Mouse (Mus musculus): ENCODE results near the gene Pmm1. TPM values are rescaled to one million over a fixed set of nuclear protein-coding genes. Genes with fewer than 3 reads are reported as not detected.
"Not testable (repeated sequence)": the region's sequence is repeated elsewhere in the genome, so short reads cannot be mapped to it uniquely, and the experiment has no call there.

Gene Pmm1
- polyA plus RNA-seq, 1 experiment from 2014 or later: 107 TPM

DNA sequence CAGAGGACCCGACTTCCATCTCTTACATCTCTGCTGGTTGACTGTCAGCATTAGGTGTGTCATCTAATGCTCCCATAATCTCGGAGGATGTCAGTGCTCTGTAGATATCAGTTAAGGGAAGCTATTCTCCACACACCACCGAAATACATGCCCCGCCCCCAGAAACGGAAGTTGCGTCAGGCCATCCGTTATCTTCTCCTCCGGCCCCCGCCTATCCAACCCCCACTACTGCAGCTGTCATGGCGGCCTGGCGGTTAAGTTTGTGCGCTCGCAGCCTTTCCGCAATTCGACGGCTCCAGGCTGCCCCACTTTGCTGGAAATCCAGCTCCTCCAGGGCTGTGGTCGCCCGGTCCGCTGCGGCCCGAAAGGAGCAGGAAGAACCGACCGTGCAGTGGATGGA is 19.6 kb upstream of the Pmm1 start, which contains the start of gene 1700029P11Rik:
Gene 1700029P11Rik, plus strand, starts transcription at position 220 of the 400 bp plus-strand sequence.
- Histone ChIP-seq H3K27ac (ENCODE audit: low read length) (no peak within 1 kb of the TSS), H3K27me3 (ENCODE audit: control insufficient read depth, insufficient read depth, low read depth, low read length) (no peaks in the 10 kb centered on the region), H3K9me3 (replicated peaks; ENCODE audit: control insufficient read depth, low read length, poor library complexity, severe bottlenecking) (no peaks in the 10 kb centered on the region), H3K36me3 (ENCODE audit: control insufficient read depth, insufficient read depth, low read length) (no peaks in the 10 kb centered on the region), H3K9ac (ENCODE audit: low read depth, low read length) (no peak within 1 kb of the TSS), H3K4me1 (ENCODE audit: control insufficient read depth, insufficient read depth, low read length) (no peaks in the 10 kb centered on the region), H3K4me2 (ENCODE audit: low read length) (no peak within 1 kb of the TSS), H3K4me3 (ENCODE audit: low read depth, low read length) (no peak within 1 kb of the TSS)
- ATAC-seq: no peak
- WGBS: 96% methylated on average over 23 of the region's 23 CpGs

DNA sequence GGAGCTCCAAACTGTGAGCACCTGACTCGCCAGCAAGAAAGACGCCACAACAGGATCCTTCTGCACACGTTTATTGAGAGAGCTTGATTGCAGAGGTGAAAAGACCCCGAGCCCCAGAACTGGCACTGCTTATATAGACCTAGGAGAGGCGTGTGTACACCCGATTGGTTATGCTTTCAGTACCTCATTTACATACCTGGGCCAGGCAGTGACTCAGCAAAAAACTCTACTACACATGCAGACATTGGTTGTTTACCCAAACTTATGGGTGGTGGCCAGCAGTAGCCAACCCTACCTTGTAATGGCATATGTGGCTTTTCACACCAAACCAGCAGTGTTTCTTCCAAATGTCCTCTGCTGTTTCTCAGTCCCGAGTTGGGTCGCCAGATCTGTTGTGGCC is 14.4 kb upstream of the Pmm1 start:
- H3K4me2 ChIP-seq (ENCODE audit: low read length); H3K36me3 ChIP-seq (ENCODE audit: control insufficient read depth, insufficient read depth, low read length); H3K27me3 ChIP-seq (ENCODE audit: control insufficient read depth, insufficient read depth, low read depth, low read length); H3K27ac ChIP-seq (ENCODE audit: low read length); H3K4me1 ChIP-seq (ENCODE audit: control insufficient read depth, insufficient read depth, low read length); H3K9me3 ChIP-seq (replicated peaks; ENCODE audit: control insufficient read depth, low read length, poor library complexity, severe bottlenecking); ATAC-seq; H3K9ac ChIP-seq (ENCODE audit: low read depth, low read length); H3K4me3 ChIP-seq (ENCODE audit: low read depth, low read length): not testable (repeated sequence)
- 93% methylated on average over 8 of the region's 8 CpGs for WGBS

DNA sequence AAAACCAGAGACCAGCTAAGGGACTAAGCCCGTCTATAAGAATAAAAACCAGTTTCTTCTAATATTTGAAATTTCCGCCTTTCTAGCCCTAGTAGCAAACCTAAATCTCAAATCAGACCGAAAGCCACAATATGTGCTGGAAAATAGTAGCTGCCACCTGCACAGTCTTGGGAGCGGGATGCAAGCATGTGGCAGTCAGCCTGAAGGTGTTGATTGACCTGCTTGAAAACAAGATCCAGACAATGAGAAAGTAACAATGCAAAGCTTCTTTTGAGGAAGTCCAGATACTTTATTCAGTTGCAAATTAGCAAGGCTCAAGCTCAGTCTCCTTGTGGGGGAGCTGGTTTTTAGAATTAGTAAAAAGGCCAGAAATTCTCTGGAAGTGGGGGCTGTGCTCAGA is 9.8 kb upstream of the Pmm1 start:
- H3K9ac ChIP-seq (ENCODE audit: low read depth, low read length); ATAC-seq; H3K27me3 ChIP-seq (ENCODE audit: control insufficient read depth, insufficient read depth, low read depth, low read length); H3K4me3 ChIP-seq (ENCODE audit: low read depth, low read length); H3K4me1 ChIP-seq (ENCODE audit: control insufficient read depth, insufficient read depth, low read length); H3K27ac ChIP-seq (ENCODE audit: low read length); H3K9me3 ChIP-seq (replicated peaks; ENCODE audit: control insufficient read depth, low read length, poor library complexity, severe bottlenecking); H3K36me3 ChIP-seq (ENCODE audit: control insufficient read depth, insufficient read depth, low read length); H3K4me2 ChIP-seq (ENCODE audit: low read length): not testable (repeated sequence)
- 76% methylated on average over 4 of the region's 4 CpGs for WGBS

DNA sequence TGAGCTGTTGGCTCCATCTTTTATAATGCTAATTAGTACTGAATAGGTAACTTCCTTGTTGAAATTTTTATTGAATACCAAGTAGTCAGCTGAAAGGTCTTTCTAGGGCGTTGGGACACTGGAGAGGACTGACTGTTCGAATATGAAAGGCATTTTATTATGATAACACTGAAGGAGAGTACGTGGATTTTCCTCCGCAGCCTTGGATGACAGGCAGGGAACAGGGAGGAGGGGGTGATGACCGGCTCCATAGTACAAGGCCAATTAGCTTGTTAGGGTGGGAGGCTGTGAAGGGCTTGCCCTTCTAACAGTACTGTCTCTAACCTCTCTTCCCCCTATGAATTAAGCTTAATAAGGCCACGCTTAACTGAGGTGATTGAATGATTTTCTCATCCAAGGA is 8.9 kb upstream of the Pmm1 start:
- H3K4me3 ChIP-seq (ENCODE audit: low read depth, low read length); H3K36me3 ChIP-seq (ENCODE audit: control insufficient read depth, insufficient read depth, low read length); ATAC-seq; H3K27me3 ChIP-seq (ENCODE audit: control insufficient read depth, insufficient read depth, low read depth, low read length); H3K27ac ChIP-seq (ENCODE audit: low read length); H3K9ac ChIP-seq (ENCODE audit: low read depth, low read length); H3K9me3 ChIP-seq (replicated peaks; ENCODE audit: control insufficient read depth, low read length, poor library complexity, severe bottlenecking); H3K4me1 ChIP-seq (ENCODE audit: control insufficient read depth, insufficient read depth, low read length); H3K4me2 ChIP-seq (ENCODE audit: low read length): not testable (repeated sequence)
- WGBS: 67% methylated on average over 6 of the region's 6 CpGs

DNA sequence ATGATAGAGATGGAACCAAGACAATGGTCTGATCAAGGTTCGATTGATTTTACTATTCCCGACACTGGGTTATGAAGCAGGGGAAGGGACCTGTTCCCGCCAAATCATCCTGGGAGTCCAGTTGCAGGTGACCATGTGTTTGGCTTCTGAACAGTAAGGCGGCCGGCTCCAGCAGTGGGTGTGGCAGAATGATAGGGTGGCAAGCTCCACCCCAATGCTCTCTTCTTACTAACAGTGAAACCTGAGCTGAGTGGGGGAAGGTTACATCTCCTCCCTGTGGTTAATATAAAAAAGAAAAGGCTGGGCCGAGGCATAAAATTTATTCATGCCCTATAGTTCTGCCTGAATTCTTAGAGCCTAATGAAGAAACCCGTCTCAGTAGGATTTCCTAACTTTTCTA is 8.4 kb upstream of the Pmm1 start:
- WGBS: 73% methylated on average over 7 of the region's 7 CpGs
- no peak for ATAC-seq

DNA sequence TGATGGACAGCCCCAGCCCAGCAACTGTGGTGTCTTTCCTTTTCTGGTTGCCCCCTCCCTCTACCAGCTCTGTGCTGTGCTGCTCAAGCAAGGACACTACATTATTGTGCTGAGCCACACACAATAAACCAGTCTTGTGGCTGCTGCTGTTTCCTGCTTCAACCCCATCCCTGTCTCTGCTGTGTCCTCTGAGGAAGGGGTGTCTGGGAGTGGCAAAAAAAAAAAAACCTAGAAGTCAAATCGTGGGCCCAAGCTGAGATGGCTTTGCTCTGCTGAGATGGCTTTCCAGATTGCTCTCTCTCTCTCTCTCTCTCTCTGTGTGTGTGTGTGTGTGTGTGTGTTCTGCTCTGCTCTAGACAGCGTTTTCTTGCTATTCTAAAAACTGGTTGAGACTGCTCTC is 7.7 kb upstream of the Pmm1 start:
- no peaks in the 10 kb centered on the region for H3K4me1 ChIP-seq (ENCODE audit: control insufficient read depth, insufficient read depth, low read length)
- no peak for ATAC-seq
- H3K9me3 ChIP-seq (replicated peaks; ENCODE audit: control insufficient read depth, low read length, poor library complexity, severe bottlenecking): no peaks in the 10 kb centered on the region
- no peak overlapping the region for H3K9ac ChIP-seq (ENCODE audit: low read depth, low read length)
- H3K27ac ChIP-seq (ENCODE audit: low read length): no peak overlapping the region
- 74% methylated on average over 2 of the region's 2 CpGs for WGBS
- no peaks in the 10 kb centered on the region for H3K36me3 ChIP-seq (ENCODE audit: control insufficient read depth, insufficient read depth, low read length)
- no peak overlapping the region for H3K4me3 ChIP-seq (ENCODE audit: low read depth, low read length)
- H3K4me2 ChIP-seq (ENCODE audit: low read length): no peak overlapping the region
- H3K27me3 ChIP-seq (ENCODE audit: control insufficient read depth, insufficient read depth, low read depth, low read length): no peaks in the 10 kb centered on the region

More for the DNA sequence above, 8.4 kb upstream of the Pmm1 start:
- H3K9ac ChIP-seq (ENCODE audit: low read depth, low read length): no peak overlapping the region
- H3K27me3 ChIP-seq (ENCODE audit: control insufficient read depth, insufficient read depth, low read depth, low read length): no peaks in the 10 kb centered on the region
- no peaks in the 10 kb centered on the region for H3K36me3 ChIP-seq (ENCODE audit: control insufficient read depth, insufficient read depth, low read length)
- H3K9me3 ChIP-seq (replicated peaks; ENCODE audit: control insufficient read depth, low read length, poor library complexity, severe bottlenecking): no peaks in the 10 kb centered on the region
- no peak overlapping the region for H3K4me3 ChIP-seq (ENCODE audit: low read depth, low read length)
- H3K4me1 ChIP-seq (ENCODE audit: control insufficient read depth, insufficient read depth, low read length): no peaks in the 10 kb centered on the region
- no peak overlapping the region for H3K4me2 ChIP-seq (ENCODE audit: low read length)
- H3K27ac ChIP-seq (ENCODE audit: low read length): no peak overlapping the region

DNA sequence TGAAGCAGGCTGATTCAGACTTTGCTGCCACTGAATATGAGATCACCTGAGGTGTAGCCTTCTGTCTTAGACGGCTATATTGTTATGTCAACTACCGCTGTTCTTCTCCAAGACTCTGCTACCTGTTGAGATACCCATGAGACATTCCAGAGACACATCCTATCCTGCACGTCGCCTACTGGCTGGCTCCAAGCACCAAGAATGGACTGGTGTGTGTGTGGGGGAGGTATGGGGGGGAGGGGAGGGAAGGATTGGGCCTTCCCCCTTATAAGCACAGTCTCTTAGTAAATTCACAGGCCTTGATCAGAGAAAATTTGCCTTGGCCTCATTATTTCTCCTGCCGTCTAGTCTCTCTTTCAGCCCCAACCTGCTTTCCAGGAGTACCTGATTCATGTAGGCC is 7.1 kb upstream of the Pmm1 start:
- H3K9me3 ChIP-seq (replicated peaks; ENCODE audit: control insufficient read depth, low read length, poor library complexity, severe bottlenecking): no peaks in the 10 kb centered on the region
- H3K9ac ChIP-seq (ENCODE audit: low read depth, low read length): no peak overlapping the region
- H3K36me3 ChIP-seq (ENCODE audit: control insufficient read depth, insufficient read depth, low read length): no peaks in the 10 kb centered on the region
- ATAC-seq: no peak
- no peak overlapping the region for H3K27ac ChIP-seq (ENCODE audit: low read length)
- H3K4me3 ChIP-seq (ENCODE audit: low read depth, low read length): no peak overlapping the region
- WGBS: 87% methylated on average over 5 of the region's 5 CpGs
- no peaks in the 10 kb centered on the region for H3K27me3 ChIP-seq (ENCODE audit: control insufficient read depth, insufficient read depth, low read depth, low read length)
- no peak overlapping the region for H3K4me2 ChIP-seq (ENCODE audit: low read length)
- H3K4me1 ChIP-seq (ENCODE audit: control insufficient read depth, insufficient read depth, low read length): no peaks in the 10 kb centered on the region

DNA sequence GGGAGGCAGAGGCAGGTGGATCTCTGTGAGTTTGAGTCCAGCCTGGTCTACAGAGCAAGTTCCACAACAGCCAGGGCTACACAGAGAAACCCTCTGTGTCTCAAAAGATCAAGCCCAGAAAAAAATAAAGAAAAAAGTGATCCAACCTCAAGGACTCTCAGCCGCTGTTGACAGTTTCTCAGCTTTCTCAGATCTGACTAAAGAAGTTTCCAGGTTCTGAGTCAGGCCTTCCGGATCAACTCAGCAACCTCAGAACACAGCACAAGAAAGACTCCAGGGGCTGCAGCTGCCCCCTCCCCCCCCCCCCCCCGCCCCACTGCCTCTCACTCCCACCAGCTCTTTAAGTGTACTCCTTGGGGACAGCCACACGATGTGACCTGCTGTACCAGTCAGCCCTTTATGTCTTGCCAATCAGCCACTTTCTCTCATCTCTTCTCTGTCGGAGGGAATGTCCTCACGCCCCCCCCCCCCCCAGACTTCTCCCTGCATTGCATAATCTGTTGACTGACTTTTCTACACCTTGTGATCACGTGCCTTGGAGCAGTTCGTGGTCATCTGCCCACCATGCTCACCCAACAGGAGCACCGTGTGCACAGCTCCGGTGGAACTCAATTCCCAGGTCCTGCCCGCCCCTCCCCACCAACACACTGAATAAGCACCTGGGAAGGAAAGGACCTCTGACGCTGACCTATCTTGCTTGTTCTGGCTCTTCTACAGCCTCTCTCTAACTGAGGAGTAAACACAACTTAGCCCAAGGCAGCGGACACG is 5.5 kb upstream of the Pmm1 start:
- no peak overlapping the region for H3K27ac ChIP-seq (ENCODE audit: low read length)
- no peak overlapping the region for H3K4me3 ChIP-seq (ENCODE audit: low read depth, low read length)
- WGBS: 83% methylated on average over 12 of the region's 14 CpGs
- no peaks in the 10 kb centered on the region for H3K36me3 ChIP-seq (ENCODE audit: control insufficient read depth, insufficient read depth, low read length)
- no peaks in the 10 kb centered on the region for H3K4me1 ChIP-seq (ENCODE audit: control insufficient read depth, insufficient read depth, low read length)
- H3K4me2 ChIP-seq (ENCODE audit: low read length): no peak overlapping the region
- H3K27me3 ChIP-seq (ENCODE audit: control insufficient read depth, insufficient read depth, low read depth, low read length): no peaks in the 10 kb centered on the region
- H3K9ac ChIP-seq (ENCODE audit: low read depth, low read length): no peak overlapping the region
- H3K9me3 ChIP-seq (replicated peaks; ENCODE audit: control insufficient read depth, low read length, poor library complexity, severe bottlenecking): no peaks in the 10 kb centered on the region
- ATAC-seq: no peak

DNA sequence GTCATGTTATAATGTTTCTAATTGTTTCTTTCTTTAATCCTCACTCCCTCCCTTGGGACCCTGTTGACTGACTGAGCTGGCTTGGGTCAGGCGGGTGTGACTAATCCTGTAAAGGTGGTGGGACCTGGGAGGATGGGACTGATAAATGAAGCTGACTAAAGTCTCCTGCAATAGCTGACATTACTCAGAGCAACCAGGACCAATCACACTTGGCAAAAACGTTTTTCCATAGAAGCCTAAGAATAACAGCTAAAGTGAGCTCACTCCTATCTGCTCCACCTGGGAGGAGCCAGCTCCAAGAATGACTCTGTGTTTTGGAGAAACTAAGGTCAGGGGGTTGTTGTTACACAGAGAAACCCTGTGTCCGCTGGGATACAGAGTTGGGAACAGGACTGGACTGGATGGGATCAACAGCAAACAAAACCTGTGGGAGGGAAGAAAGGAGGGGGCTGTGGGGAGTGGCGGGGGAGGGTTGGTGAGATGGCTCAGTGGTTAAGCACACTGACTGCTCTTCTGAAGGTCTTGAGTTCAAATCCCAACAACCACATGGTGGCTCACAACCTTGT is 4.3 kb upstream of the Pmm1 start:
- no peak overlapping the region for H3K9ac ChIP-seq (ENCODE audit: low read depth, low read length)
- no peaks in the 10 kb centered on the region for H3K4me1 ChIP-seq (ENCODE audit: control insufficient read depth, insufficient read depth, low read length)
- no peak overlapping the region for H3K4me2 ChIP-seq (ENCODE audit: low read length)
- no peak overlapping the region for H3K27ac ChIP-seq (ENCODE audit: low read length)
- no peak overlapping the region for H3K4me3 ChIP-seq (ENCODE audit: low read depth, low read length)
- no peaks in the 10 kb centered on the region for H3K36me3 ChIP-seq (ENCODE audit: control insufficient read depth, insufficient read depth, low read length)
- WGBS: 42% methylated on average over 4 of the region's 4 CpGs
- no peaks in the 10 kb centered on the region for H3K27me3 ChIP-seq (ENCODE audit: control insufficient read depth, insufficient read depth, low read depth, low read length)
- H3K9me3 ChIP-seq (replicated peaks; ENCODE audit: control insufficient read depth, low read length, poor library complexity, severe bottlenecking): no peaks in the 10 kb centered on the region
- ATAC-seq: no peak
